Mouse (Mus musculus) brain, adult 2 months (tissue): Measurements from ENCODE around the gene Klf2.

Experiments
- DNase-seq: peaks from one replicate; pipeline ENCODE4 v3.0.0; 2011; ENCODE audit warnings: low read depth, low spot score

Klf2 gene

DNA sequence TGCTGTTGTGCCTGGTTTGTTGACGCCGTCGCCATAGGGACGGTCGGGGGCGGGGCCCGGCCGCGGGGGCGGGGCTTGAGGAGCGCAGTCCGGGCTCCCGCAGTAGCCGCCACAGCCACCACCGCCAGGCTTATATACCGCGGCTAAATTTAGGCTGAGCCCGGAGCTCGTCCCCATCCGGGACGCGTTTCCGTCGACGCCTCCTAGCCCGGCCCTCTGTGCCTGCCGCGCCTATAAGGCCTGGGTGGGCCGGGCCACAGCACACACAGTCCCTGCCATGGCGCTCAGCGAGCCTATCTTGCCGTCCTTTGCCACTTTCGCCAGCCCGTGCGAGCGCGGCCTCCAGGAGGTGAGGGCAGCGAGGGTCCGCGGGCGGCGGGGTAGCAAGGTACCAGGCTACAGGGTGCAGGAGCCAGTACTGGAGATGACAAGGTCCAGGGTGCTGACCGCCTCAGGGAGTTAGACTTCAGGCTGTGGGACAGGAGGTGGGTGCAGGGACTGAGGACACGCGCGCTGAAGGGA lies at the start of gene Klf2:
Gene Klf2 (plus strand): TSS at position 233 of the 522 bp plus-strand sequence.
- DNase-seq, result peak; percentile 83

- no peak for DNase-seq
These were observed 48.2 kb upstream of the Klf2 start for GRCm38 (mm10) chr8:72270606-72271005.

DNA sequence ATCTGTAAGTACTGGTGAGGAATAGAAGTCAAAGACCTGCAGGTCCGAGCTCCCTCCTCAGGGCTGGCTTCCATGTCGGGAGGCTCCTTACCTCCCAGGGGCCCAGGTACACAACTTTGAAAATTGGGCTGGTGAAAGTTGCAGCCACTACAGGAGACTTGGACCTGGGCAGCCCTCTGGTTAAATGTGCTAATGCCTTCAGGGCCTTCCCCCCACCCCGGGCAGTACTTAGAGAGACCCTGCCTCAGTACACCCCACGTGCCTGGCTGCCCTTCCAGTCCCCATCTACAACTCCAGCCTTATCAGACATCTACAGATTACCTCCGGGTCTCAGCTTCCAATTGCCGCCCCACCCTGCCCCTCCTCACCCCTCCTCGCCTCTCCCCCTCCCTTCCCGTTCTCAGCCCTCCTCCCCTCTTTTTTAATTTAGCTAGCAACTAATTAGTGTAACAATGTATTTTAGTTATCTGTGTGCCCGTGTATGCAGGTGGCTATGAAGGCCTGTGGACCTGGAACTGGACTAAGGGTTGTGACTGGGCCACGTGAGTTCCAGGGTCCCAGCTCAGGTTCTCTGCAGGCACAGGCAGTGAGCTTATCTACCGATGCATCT lies 47.7 kb upstream of the Klf2 start:
- DNase-seq, result no peak

GRCm38 (mm10) chr8:72271691-72272090 lies 47.1 kb upstream of the Klf2 start:
- DNase-seq, result no peak

GRCm38 (mm10) chr8:72272361-72272760 lies 46.5 kb upstream of the Klf2 start:
- peak; percentile 76 for DNase-seq

DNA sequence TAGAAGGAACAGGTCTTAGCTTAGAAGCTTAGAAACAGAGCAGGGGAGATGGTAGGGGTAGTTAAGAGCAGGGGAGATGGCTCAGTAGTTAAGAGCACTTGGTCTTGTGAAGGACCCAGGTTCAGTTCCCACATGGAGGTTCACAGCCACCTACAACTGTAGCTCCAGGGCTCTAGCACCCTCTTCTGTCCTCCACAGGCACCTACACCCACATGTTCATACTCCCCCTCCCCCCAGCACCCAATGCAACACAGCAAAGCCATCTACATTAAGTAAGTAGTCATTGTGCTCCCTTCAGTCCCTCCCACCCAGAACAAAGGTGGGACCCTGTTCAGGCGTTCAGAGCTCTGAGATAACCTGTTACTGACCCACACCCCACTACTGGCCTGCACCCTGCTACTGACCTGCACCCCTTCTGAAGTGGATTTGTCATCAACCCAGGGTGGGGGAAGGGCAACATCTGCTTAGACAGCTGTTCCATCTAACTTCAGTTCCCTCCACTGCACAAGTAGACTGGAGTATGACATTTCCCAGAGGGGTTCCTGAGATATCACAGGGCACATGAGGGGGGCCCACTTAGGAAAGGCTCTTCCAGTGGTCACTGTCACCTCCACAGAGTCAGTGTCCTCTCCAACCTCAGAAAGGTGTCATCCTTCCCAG lies 45.6 kb upstream of the Klf2 start:
- DNase-seq, result no peak

DNA sequence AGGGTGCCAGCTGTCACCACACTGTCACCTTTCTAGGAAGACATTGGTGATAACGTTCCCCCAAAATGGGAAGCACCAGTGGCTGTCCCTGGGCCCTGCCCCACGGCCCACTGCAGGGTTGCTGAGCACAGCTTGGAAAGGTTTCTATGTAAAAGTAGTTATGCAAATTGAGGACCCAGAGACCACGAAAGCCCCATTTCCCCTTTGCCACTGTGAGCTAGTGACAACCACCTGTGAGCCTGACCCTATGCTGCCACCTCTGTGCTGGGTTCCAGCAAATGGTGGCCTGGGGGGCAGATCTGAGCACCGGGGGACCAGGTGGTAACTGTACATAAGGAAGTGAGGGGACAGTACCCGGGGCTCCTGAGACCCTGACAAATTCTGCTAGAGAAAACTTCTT lies 45.0 kb upstream of the Klf2 start:
- no peak for DNase-seq

GRCm38 (mm10) chr8:72277244-72277643 lies 41.6 kb upstream of the Klf2 start:
- no peak for DNase-seq

DNA sequence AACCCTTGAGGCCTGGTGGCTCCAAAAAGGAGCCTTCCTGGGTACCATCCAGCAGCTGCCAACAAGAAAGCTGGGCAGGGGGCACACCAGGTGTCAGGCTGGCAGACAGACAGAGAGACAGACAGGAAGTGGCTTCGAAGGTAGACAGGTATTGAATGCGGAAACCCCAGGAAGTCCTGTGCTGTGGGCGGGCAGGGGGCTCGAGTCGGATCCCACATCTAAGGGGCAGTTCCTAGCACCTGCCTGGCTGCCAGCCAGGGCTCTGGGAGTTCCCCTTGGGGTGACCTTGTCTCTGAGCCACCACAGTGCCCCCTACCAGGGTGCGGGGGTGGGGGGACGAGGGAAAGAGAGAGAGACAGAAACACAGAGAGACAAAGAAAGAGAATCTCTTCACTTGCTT lies 39.7 kb upstream of the Klf2 start:
- DNase-seq, result no peak

- DNase-seq, result no peak
These were observed 37.2 kb upstream of the Klf2 start for GRCm38 (mm10) chr8:72281634-72282033.

DNA sequence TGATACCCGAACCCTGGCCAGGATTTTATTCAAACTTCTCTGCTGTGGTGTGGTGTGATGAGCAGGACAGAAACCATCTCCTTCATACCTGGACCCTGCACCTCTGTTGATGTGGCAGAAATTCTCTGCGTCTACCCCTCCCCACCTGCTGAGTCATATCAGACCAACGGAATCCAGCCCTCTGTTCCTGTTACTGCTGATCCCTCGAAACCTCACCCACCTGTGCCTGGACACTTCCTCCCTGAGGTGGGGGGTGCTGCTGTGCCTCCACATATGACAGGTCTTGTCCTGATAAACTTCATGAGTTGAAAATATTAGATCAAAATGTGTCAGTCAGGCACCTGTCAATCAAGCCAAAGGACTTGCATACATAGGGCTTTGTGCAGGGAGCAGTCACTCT lies 33.5 kb upstream of the Klf2 start:
- DNase-seq, result no peak

DNA sequence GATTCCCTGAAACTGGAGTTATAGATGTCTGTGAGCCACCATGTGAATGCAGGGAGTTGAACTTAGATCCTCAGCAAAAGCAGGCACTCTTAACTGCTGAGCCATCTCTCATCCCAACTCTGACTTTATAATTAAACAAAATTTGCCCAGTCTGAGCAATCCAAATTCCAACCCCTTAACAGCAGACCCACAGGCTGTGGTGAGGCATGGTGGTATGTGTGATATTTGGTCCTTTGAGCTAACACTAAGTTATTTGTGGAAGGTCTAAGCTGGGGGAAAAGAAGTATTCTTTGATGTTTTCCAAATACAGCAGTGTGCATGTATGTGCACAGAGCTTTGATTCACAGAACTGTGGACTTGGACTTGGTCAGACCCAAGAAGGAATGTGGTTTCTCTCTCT lies 29.8 kb upstream of the Klf2 start:
- no peak for DNase-seq

- DNase-seq, result no peak
These were observed 27.7 kb upstream of the Klf2 start for GRCm38 (mm10) chr8:72291104-72291503.

GRCm38 (mm10) chr8:72293309-72293708 lies 25.5 kb upstream of the Klf2 start:
- DNase-seq, result no peak

GRCm38 (mm10) chr8:72295125-72295524 lies 23.7 kb upstream of the Klf2 start:
- DNase-seq, result no peak

DNA sequence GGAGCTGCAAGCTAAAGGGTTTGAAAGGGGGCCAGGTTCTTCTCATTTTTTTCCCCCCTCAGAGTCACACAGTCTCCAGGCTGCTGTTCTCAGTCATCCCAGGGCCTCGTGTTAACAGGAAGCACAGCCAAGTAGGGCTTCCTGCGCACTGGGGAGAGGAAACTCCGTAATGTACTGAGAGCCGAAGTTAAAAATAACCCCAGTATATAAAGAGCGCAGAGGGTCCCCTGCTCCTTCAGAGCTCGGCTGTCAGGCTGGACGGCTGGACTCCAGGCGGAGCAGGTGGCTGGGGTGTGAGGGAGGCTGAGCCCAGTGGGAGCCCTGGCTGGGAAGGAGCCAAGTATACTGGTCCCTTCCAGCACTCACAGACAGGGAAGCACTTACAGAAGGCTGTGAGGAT lies 23.2 kb upstream of the Klf2 start:
- peak; percentile 92 for DNase-seq

GRCm38 (mm10) chr8:72296561-72296960 lies 22.3 kb upstream of the Klf2 start:
- DNase-seq, result no peak

DNA sequence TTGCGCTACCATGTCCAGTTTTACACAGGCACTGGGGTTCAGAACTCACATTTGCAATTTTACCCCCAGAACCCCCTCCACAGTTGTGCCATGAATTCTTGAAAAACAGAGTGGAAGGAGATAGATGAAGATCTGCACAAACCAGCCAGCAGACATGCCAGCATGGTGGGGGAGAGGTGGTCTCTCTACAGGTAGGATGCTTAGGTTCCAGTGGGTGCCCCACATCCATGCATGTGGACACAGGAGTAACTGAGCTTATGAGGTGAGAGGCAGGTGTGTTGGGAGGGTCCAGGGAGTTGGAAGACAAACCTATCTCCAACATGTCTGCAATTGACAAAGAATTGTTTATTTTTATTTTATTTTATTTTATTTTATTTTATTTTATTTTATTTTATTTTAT lies 19.9 kb upstream of the Klf2 start:
- DNase-seq, result no peak

- DNase-seq, result no peak
These were observed 18.0 kb upstream of the Klf2 start for GRCm38 (mm10) chr8:72300654-72301400.

DNA sequence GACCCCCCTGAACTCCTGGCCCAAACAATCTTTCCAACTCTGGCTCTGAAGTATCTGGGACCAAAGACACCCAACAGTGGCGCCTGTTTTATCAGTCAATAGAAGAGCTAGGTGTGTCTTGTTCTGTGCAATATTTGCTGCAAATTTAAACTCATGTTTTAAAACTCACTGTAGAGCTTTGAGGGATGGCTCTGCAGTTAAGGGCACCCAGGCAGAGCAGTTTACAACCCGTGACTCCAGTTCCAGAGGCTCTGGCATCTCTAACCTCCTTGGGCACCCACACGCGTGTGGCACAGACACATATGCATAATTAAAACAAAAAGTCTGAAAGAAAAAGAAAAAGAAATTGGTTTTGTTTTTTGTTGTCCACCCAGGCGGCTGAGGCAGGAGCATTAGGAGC lies 17.3 kb upstream of the Klf2 start:
- no peak for DNase-seq

- DNase-seq, result no peak
These were observed 15.7 kb upstream of the Klf2 start for GRCm38 (mm10) chr8:72302986-72303612.

GRCm38 (mm10) chr8:72303633-72304032 lies 15.2 kb upstream of the Klf2 start:
- DNase-seq, result peak; percentile 78
